Mouse (Mus musculus) forebrain, embryonic 16.5 days (tissue): ENCODE results near the gene Idi1. TPM values are rescaled to one million over a fixed set of nuclear protein-coding genes. Genes with fewer than 3 reads are reported as not detected.

Experiments
- ATAC-seq: fragments of 200-750 bp; cut with Nextera tagmentation; 2 replicates; pipeline ENCODE4 v1.8.0; 2017; ENCODE audit warnings: mild to moderate bottlenecking, moderate library complexity
- H3K27ac ChIP-seq: fragments of 300-500 bp; sonication (generic); 2 replicates; pipeline ENCODE4 v1.5.1; 2014; ENCODE audit warnings: low read length, control low read depth
- H3K27me3 ChIP-seq: fragments of 300-500 bp; sonication (generic); replicated peaks from 2 replicates; pipeline ENCODE4 v1.6.1; 2014; ENCODE audit warnings: low read length; ENCODE audit not compliant: control insufficient read depth, insufficient read depth
- H3K36me3 ChIP-seq: fragments of 300-500 bp; sonication (generic); 2 replicates; pipeline ENCODE4 v1.6.1; 2014; ENCODE audit not compliant: control insufficient read depth, insufficient read depth
- H3K4me1 ChIP-seq: fragments of 300-500 bp; sonication (generic); replicated peaks from 2 replicates; pipeline ENCODE4 v1.6.1; 2014; ENCODE audit warnings: low read length; ENCODE audit not compliant: control insufficient read depth, insufficient read depth
- H3K4me2 ChIP-seq: fragments of 300-500 bp; sonication (generic); 2 replicates; pipeline ENCODE4 v1.6.1; 2014; ENCODE audit warnings: mild to moderate bottlenecking, low read length, control low read depth
- H3K4me3 ChIP-seq: fragments of 300-500 bp; sonication (generic); replicated peaks from 2 replicates; pipeline ENCODE4 v1.5.1; 2014; ENCODE audit warnings: mild to moderate bottlenecking, low read length, control low read depth
- H3K9ac ChIP-seq: fragments of 300-500 bp; sonication (generic); replicated peaks from 2 replicates; pipeline ENCODE4 v1.6.1; 2014; ENCODE audit warnings: low read depth, low read length, control low read depth
- H3K9me3 ChIP-seq: fragments of 300-500 bp; sonication (generic); 2 replicates; pipeline ENCODE4 v1.6.1; 2016; ENCODE audit warnings: low read length; ENCODE audit not compliant: control insufficient read depth
- WGBS: fragments of 180-500 bp; shearing (Covaris S2); extraction: QIAGEN DNeasy Blood & Tissue Kit; methylation state at CpG from one replicate; pipeline ENCODE4 v1.1.7; 2014; 5-methylcytosine and 5-hydroxymethylcytosine counted together
- polyA plus RNA-seq: library from polyadenylated mRNA; unstranded; fragments of >200 nt; fragmentation: Nextera tagmentation; extraction: Ambion mirVana; gene quantifications from 2 replicates; pipeline ENCODE4 v1.2.1, GENCODE M21; 2015

Idi1 gene
- polyA plus RNA-seq, 1 experiment from 2014 or later = 99.8 TPM

- Histone ChIP-seq H3K4me2 (no peak overlapping the region), H3K36me3 (peaks cover 10% of the 10 kb centered on the region; the same call in 1 of the 2 replicates), H3K9me3 (no peaks in the 10 kb centered on the region), H3K27me3 (no peaks in the 10 kb centered on the region), H3K4me3 (no peak overlapping the region), H3K4me1 (no peaks in the 10 kb centered on the region), H3K27ac (no peak overlapping the region), H3K9ac (no peak overlapping the region)
- 98% methylated on average over 2 of the region's 2 CpGs for WGBS
- no peak for ATAC-seq
Observed at GRCm38 (mm10) chr13:8854769-8855168, 30.5 kb upstream of the Idi1 start.

- no peak for ATAC-seq
- H3K4me1 ChIP-seq = no peaks in the 10 kb centered on the region
- H3K36me3 ChIP-seq = peaks cover 10% of the 10 kb centered on the region
- WGBS = 92% methylated on average over 6 of the region's 6 CpGs
- H3K27ac ChIP-seq = no peak overlapping the region
- H3K27me3 ChIP-seq = no peaks in the 10 kb centered on the region
- no peaks in the 10 kb centered on the region for H3K9me3 ChIP-seq
- no peak overlapping the region for H3K4me2 ChIP-seq
- H3K9ac ChIP-seq = no peak overlapping the region
- H3K4me3 ChIP-seq = no peak overlapping the region
Observed at GRCm38 (mm10) chr13:8858453-8858852, 26.8 kb upstream of the Idi1 start.

- H3K4me1 ChIP-seq = no peaks in the 10 kb centered on the region
- WGBS = 75% methylated on average over 9 of the region's 9 CpGs
- H3K36me3 ChIP-seq = peaks cover 6% of the 10 kb centered on the region; the same call in 1 of the 2 replicates
- no peaks in the 10 kb centered on the region for H3K9me3 ChIP-seq
- H3K9ac ChIP-seq = no peak overlapping the region
- H3K4me2 ChIP-seq = no peak overlapping the region
- H3K27ac ChIP-seq = no peak overlapping the region
- no peak overlapping the region for H3K4me3 ChIP-seq
- no peak for ATAC-seq
- H3K27me3 ChIP-seq = no peaks in the 10 kb centered on the region
Observed at GRCm38 (mm10) chr13:8860861-8861260, 24.4 kb upstream of the Idi1 start.

GRCm38 (mm10) chr13:8864990-8865389 is 20.3 kb upstream of the Idi1 start:
- Histone ChIP-seq H3K4me1 (peaks cover 10% of the 10 kb centered on the region), H3K9me3 (no peaks in the 10 kb centered on the region), H3K27me3 (no peaks in the 10 kb centered on the region), H3K4me3 (no peak overlapping the region), H3K9ac (no peak overlapping the region), H3K4me2 (no peak overlapping the region), H3K36me3 (peaks cover 4% of the 10 kb centered on the region; the same call in 1 of the 2 replicates), H3K27ac (no peak overlapping the region)
- WGBS = 90% methylated on average over 3 of the region's 3 CpGs
- ATAC-seq = no peak

GRCm38 (mm10) chr13:8866612-8867011 is 18.7 kb upstream of the Idi1 start:
- 95% methylated on average over 7 of the region's 7 CpGs for WGBS
- no peak overlapping the region for H3K4me3 ChIP-seq
- no peak for ATAC-seq
- H3K36me3 ChIP-seq = no peaks in the 10 kb centered on the region
- no peak overlapping the region for H3K4me2 ChIP-seq
- no peak overlapping the region for H3K27ac ChIP-seq
- no peaks in the 10 kb centered on the region for H3K9me3 ChIP-seq
- peaks cover 13% of the 10 kb centered on the region for H3K4me1 ChIP-seq
- no peak overlapping the region for H3K9ac ChIP-seq
- no peaks in the 10 kb centered on the region for H3K27me3 ChIP-seq

- Histone ChIP-seq H3K27ac (no peak overlapping the region), H3K9me3 (no peaks in the 10 kb centered on the region), H3K27me3 (no peaks in the 10 kb centered on the region), H3K4me2 (peak overlapping the region; percentile 91), H3K9ac (peak overlapping the region; percentile 88), H3K36me3 (no peaks in the 10 kb centered on the region), H3K4me3 (peak overlapping the region; percentile 93), H3K4me1 (peaks cover 15% of the 10 kb centered on the region)
- 72% methylated on average over 5 of the region's 5 CpGs for WGBS
- ATAC-seq = no peak
Observed at GRCm38 (mm10) chr13:8869578-8870157, 15.6 kb upstream of the Idi1 start.

GRCm38 (mm10) chr13:8870160-8870509 is 15.2 kb upstream of the Idi1 start:
- H3K27ac ChIP-seq = no peak overlapping the region; the same call in 1 of the 2 replicates
- peak overlapping the region; percentile 91 for H3K4me2 ChIP-seq
- no peaks in the 10 kb centered on the region for H3K36me3 ChIP-seq
- H3K9me3 ChIP-seq = no peaks in the 10 kb centered on the region
- H3K4me3 ChIP-seq = peak overlapping the region; percentile 93
- H3K4me1 ChIP-seq = peaks cover 15% of the 10 kb centered on the region
- ATAC-seq = no peak
- WGBS = 6% methylated on average over 9 of the region's 9 CpGs
- peak overlapping the region; percentile 88 for H3K9ac ChIP-seq
- H3K27me3 ChIP-seq = no peaks in the 10 kb centered on the region

- H3K9me3 ChIP-seq = no peaks in the 10 kb centered on the region
- H3K36me3 ChIP-seq = no peaks in the 10 kb centered on the region
- peak; percentile 91 for ATAC-seq
- no peaks in the 10 kb centered on the region for H3K27me3 ChIP-seq
- H3K4me2 ChIP-seq = peak overlapping the region; percentile 91
- under 1% methylated on average over 57 of the region's 57 CpGs for WGBS
- H3K4me3 ChIP-seq = peak overlapping the region; percentile 93
- H3K27ac ChIP-seq = peak overlapping the region; percentile 97
- H3K4me1 ChIP-seq = peaks cover 15% of the 10 kb centered on the region
- peak overlapping the region; percentile 88 for H3K9ac ChIP-seq
Observed at GRCm38 (mm10) chr13:8870510-8871313, 14.6 kb upstream of the Idi1 start.

- peak; percentile 49 for ATAC-seq
- Histone ChIP-seq H3K9me3 (no peaks in the 10 kb centered on the region), H3K36me3 (no peaks in the 10 kb centered on the region), H3K27ac (peak within 1 kb of the TSS; percentile 97), H3K27me3 (no peaks in the 10 kb centered on the region), H3K4me1 (peaks cover 15% of the 10 kb centered on the region), H3K9ac (peak within 1 kb of the TSS; percentile 88), H3K4me3 (peak within 1 kb of the TSS; percentile 93), H3K4me2 (peak within 1 kb of the TSS; percentile 91)
- WGBS = 1% methylated on average over 18 of the region's 18 CpGs
Observed at GRCm38 (mm10) chr13:8871314-8871962, 13.9 kb upstream of the Idi1 start, which contains the start of gene Wdr37. Wdr37 (minus strand) TSS chr13:8871909.
